Mouse (Mus musculus) stomach, postnatal 0 days (tissue): ENCODE measurements around the gene Dop1b. TPM values are rescaled to one million over a fixed set of nuclear protein-coding genes. Genes with fewer than 3 reads are reported as not detected.

ENCODE experiments used
- ATAC-seq: fragments of 200-750 bp; cut with Nextera tagmentation; 2 replicates; pipeline ENCODE4 v1.8.0; 2017; ENCODE audit not compliant: low FRiP score, low TSS enrichment
- DNase-seq: peaks from one replicate; pipeline ENCODE4 v3.0.0-alpha.2; 2016; ENCODE audit warnings: low spot score
- H3K27ac ChIP-seq: fragments of 300-500 bp; sonication (generic); replicated peaks from 2 replicates; pipeline ENCODE4 v1.5.1; 2014; ENCODE audit warnings: mild to moderate bottlenecking, control low read depth
- H3K27me3 ChIP-seq: fragments of 300-500 bp; sonication (generic); 2 replicates; pipeline ENCODE4 v1.6.1; 2014; ENCODE audit warnings: low read length; ENCODE audit not compliant: control insufficient read depth, insufficient read depth
- H3K36me3 ChIP-seq: fragments of 300-500 bp; sonication (generic); 2 replicates; pipeline ENCODE4 v1.6.1; 2014; ENCODE audit warnings: low read length, mixed read lengths; ENCODE audit not compliant: control insufficient read depth, insufficient read depth
- H3K4me1 ChIP-seq: fragments of 300-500 bp; sonication (generic); replicated peaks from 2 replicates; pipeline ENCODE4 v1.6.1; 2014; ENCODE audit warnings: antibody characterized with exemption; ENCODE audit not compliant: control insufficient read depth, insufficient read depth
- H3K4me2 ChIP-seq: fragments of 300-500 bp; sonication (generic); replicated peaks from 2 replicates; pipeline ENCODE4 v1.6.1; 2014; ENCODE audit warnings: low read depth, mild to moderate bottlenecking, control low read depth, moderate library complexity
- H3K4me3 ChIP-seq: fragments of 300-500 bp; sonication (generic); 2 replicates; pipeline ENCODE4 v1.5.1; 2014; ENCODE audit warnings: low read depth, low read length, control low read depth
- H3K9ac ChIP-seq: fragments of 300-500 bp; sonication (generic); 2 replicates; pipeline ENCODE4 v1.6.1; 2014; ENCODE audit warnings: mild to moderate bottlenecking, low read length, control low read depth, mixed read lengths
- H3K9me3 ChIP-seq: fragments of 300-500 bp; sonication (generic); 2 replicates; pipeline ENCODE4 v1.6.1; 2016; ENCODE audit warnings: low read length; ENCODE audit not compliant: control insufficient read depth
- CTCF ChIP-seq: IDR thresholded peaks from 2 replicates; pipeline ENCODE4 v1.5.1; 2016; ENCODE audit warnings: antibody characterized with exemption, low read depth, mild to moderate bottlenecking, moderate library complexity
- EP300 ChIP-seq: optimal IDR thresholded peaks from 2 replicates; pipeline ENCODE3; 2016; ENCODE audit warnings: antibody characterized with exemption
- WGBS: fragments of 180-500 bp; shearing (Covaris S2); extraction: QIAGEN DNeasy Blood & Tissue Kit; methylation state at CpG from one replicate; pipeline ENCODE4 v1.1.7; 2014; 5-methylcytosine and 5-hydroxymethylcytosine counted together
- polyA plus RNA-seq: library from polyadenylated mRNA; unstranded; fragments of >200 nt; fragmentation: Nextera tagmentation; extraction: Ambion mirVana; gene quantifications from 2 replicates; pipeline ENCODE4 v1.2.1, GENCODE M21; 2015

Dop1b gene
- polyA plus RNA-seq, 1 experiment from 2014 or later = 20.9 TPM

GRCm38 (mm10) chr16:93742903-93743302 is 31.2 kb downstream of the Dop1b start:
- Histone ChIP-seq H3K9ac (no peak overlapping the region), H3K27ac (no peak overlapping the region), H3K36me3 (peaks cover 3% of the 10 kb centered on the region; the same call in 1 of the 2 replicates), H3K4me2 (no peak overlapping the region), H3K9me3 (no peaks in the 10 kb centered on the region), H3K4me1 (no peaks in the 10 kb centered on the region), H3K27me3 (no peaks in the 10 kb centered on the region), H3K4me3 (no peak overlapping the region)
- WGBS = 37% methylated on average over 1 of the region's 1 CpGs
- no peak for TF ChIP-seq EP300
- no peak for TF ChIP-seq CTCF
- ATAC-seq = no peak; the same call in 1 of the 2 replicates
- no peak for DNase-seq

GRCm38 (mm10) chr16:93744049-93744490 is 32.4 kb downstream of the Dop1b start:
- H3K27ac ChIP-seq = no peak overlapping the region
- WGBS = 55% methylated on average over 5 of the region's 5 CpGs
- H3K36me3 ChIP-seq = peaks cover 3% of the 10 kb centered on the region; the same call in 1 of the 2 replicates
- ATAC-seq (0 out of 2 replicates have a peak, but pooled peaks have one; percentile 8), DNase-seq (peak; percentile 38)
- no peak overlapping the region for H3K4me2 ChIP-seq
- no peaks in the 10 kb centered on the region for H3K27me3 ChIP-seq
- TF ChIP-seq CTCF (peak; percentile 28; the same call in 1 of the 2 replicates), EP300 (no peak)
- no peaks in the 10 kb centered on the region for H3K9me3 ChIP-seq
- no peaks in the 10 kb centered on the region for H3K4me1 ChIP-seq
- no peak overlapping the region for H3K9ac ChIP-seq
- H3K4me3 ChIP-seq = no peak overlapping the region

GRCm38 (mm10) chr16:93744804-93745340 is 33.2 kb downstream of the Dop1b start:
- no peaks in the 10 kb centered on the region; the same call in 1 of the 2 replicates for H3K36me3 ChIP-seq
- H3K9me3 ChIP-seq = no peaks in the 10 kb centered on the region
- no peaks in the 10 kb centered on the region for H3K4me1 ChIP-seq
- DNase-seq (no peak), ATAC-seq (no peak)
- no peaks in the 10 kb centered on the region for H3K27me3 ChIP-seq
- 64% methylated on average over 10 of the region's 10 CpGs for WGBS
- H3K4me3 ChIP-seq = no peak overlapping the region
- no peak overlapping the region for H3K9ac ChIP-seq
- TF ChIP-seq CTCF (no peak), EP300 (no peak)
- no peak overlapping the region for H3K27ac ChIP-seq
- H3K4me2 ChIP-seq = no peak overlapping the region

- Histone ChIP-seq H3K4me1 (no peaks in the 10 kb centered on the region), H3K4me2 (no peak overlapping the region), H3K9me3 (no peaks in the 10 kb centered on the region), H3K9ac (no peak overlapping the region), H3K27me3 (no peaks in the 10 kb centered on the region), H3K4me3 (no peak overlapping the region), H3K36me3 (no peaks in the 10 kb centered on the region; the same call in 1 of the 2 replicates), H3K27ac (no peak overlapping the region)
- DNase-seq (no peak), ATAC-seq (no peak)
- TF ChIP-seq CTCF (no peak), EP300 (no peak)
- 85% methylated on average over 8 of the region's 8 CpGs for WGBS
Observed at GRCm38 (mm10) chr16:93746397-93746796, 34.7 kb downstream of the Dop1b start.

- TF ChIP-seq EP300 = no peak
- peak; percentile 57 for TF ChIP-seq CTCF
- no peaks in the 10 kb centered on the region for H3K4me1 ChIP-seq
- no peak for DNase-seq
- H3K9me3 ChIP-seq = no peaks in the 10 kb centered on the region
- H3K4me3 ChIP-seq = no peak overlapping the region
- H3K4me2 ChIP-seq = no peak overlapping the region
- H3K36me3 ChIP-seq = no peaks in the 10 kb centered on the region; the same call in 1 of the 2 replicates
- H3K9ac ChIP-seq = no peak overlapping the region
- H3K27ac ChIP-seq = no peak overlapping the region
- WGBS = 93% methylated on average over 4 of the region's 4 CpGs
- peak; percentile 4; the same call in 1 of the 2 replicates for ATAC-seq
- H3K27me3 ChIP-seq = no peaks in the 10 kb centered on the region
Observed at GRCm38 (mm10) chr16:93746957-93747356, 35.3 kb downstream of the Dop1b start.

- H3K27me3 ChIP-seq = no peaks in the 10 kb centered on the region
- ATAC-seq (no peak), DNase-seq (no peak)
- H3K9ac ChIP-seq = no peak overlapping the region
- no peaks in the 10 kb centered on the region for H3K4me1 ChIP-seq
- no peaks in the 10 kb centered on the region; the same call in 1 of the 2 replicates for H3K36me3 ChIP-seq
- TF ChIP-seq CTCF (no peak), EP300 (no peak)
- 77% methylated on average over 6 of the region's 6 CpGs for WGBS
- H3K27ac ChIP-seq = no peak overlapping the region
- H3K4me3 ChIP-seq = no peak overlapping the region
- no peaks in the 10 kb centered on the region for H3K9me3 ChIP-seq
- no peak overlapping the region for H3K4me2 ChIP-seq
Observed at GRCm38 (mm10) chr16:93747421-93747820, 35.7 kb downstream of the Dop1b start.
